13 mouse cellular contexts compared by ENCODE assay signal in the genomic region with DNA sequence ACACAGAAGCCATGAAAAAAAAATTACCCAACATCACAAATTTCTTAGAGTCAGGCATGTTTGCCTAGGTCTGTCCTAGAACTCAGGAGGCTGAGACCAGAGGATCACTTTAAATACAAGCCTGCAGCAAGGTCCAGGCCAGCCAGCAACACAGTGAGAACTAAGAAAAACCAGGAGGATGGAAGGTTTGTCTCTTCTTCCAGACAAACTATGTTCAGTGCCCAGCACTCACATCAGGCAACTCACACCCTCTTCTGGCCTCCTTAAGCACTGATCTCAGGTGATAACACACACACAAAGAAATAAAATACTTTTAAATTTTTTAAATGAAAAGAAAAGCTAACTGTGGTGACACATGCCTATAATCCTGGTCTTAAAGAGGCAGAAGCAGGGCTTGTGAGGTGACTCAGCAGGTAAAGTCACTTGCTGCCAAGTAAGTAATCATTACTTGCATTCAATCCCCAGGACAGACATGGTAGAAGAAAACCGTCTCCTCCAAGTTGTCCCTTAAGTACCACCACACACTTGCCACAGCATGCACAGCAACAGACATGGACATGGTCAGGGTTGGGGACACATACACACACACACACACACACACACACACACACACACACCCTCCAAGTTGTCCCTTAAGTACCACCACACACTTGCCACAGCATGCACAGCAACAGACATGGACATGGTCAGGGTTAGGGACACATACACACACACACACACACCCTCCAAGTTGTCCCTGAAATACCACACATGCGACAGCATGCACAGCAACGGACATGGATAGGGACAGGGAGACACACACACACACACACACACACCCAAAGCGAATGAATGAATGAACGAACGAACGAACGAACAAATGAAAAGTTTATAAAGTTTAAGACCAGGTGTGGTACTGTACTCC. TPM values are rescaled to one million over a fixed set of nuclear protein-coding genes. Genes with fewer than 3 reads are reported as not detected.
DNase-seq lines count a peak whose midpoint lies in the region; ATAC-seq and TF ChIP-seq lines count a peak whose summit lies in the region.
"Had no signal": no experiment of that assay in that cellular context is flagged by ENCODE, and none has a peak within 500 bp of the region (broad histone marks: within the 10 kb centered on the region; RNA-seq: fewer than 3 reads in every experiment).

No protein-coding gene starts in this region.

- H3K36me3 ChIP-seq in forebrain, embryonic 16.5 days (ENCODE audit: control insufficient read depth, insufficient read depth), result no peaks in the 10 kb centered on the region
- no peaks in the 10 kb centered on the region for H3K36me3 ChIP-seq in forebrain, postnatal 0 days (ENCODE audit: insufficient read depth)
- H3K36me3 ChIP-seq in midbrain, embryonic 13.5 days, result 0 out of 2 replicates have a peak, but pooled peaks cover 4% of the 10 kb centered on the region
- peaks cover 35% of the 10 kb centered on the region for H3K36me3 ChIP-seq in midbrain, embryonic 10.5 days
- peaks cover 25% of the 10 kb centered on the region for H3K36me3 ChIP-seq in liver, embryonic 12.5 days
- no peaks in the 10 kb centered on the region for H3K36me3 ChIP-seq in stomach, embryonic 16.5 days (ENCODE audit: control insufficient read depth, insufficient read depth, low read length)

- TF ChIP-seq CTCF in forebrain, postnatal 0 days (IDR thresholded peaks at IDR 0.05; ENCODE audit: low read depth), result no peak

- H3K4me1 ChIP-seq in forebrain, embryonic 16.5 days (replicated peaks; ENCODE audit: control insufficient read depth, insufficient read depth, low read length), result no peaks in the 10 kb centered on the region; the same call in 1 of the 2 replicates
- no peaks in the 10 kb centered on the region; the same call in 1 of the 2 replicates for H3K4me1 ChIP-seq in forebrain, postnatal 0 days (ENCODE audit: insufficient read depth)
- no peaks in the 10 kb centered on the region for H3K4me1 ChIP-seq in midbrain, embryonic 13.5 days (replicated peaks)
- H3K4me1 ChIP-seq in midbrain, embryonic 10.5 days, result no peaks in the 10 kb centered on the region
- peaks cover 76% of the 10 kb centered on the region for H3K4me1 ChIP-seq in liver, embryonic 12.5 days
- no peaks in the 10 kb centered on the region for H3K4me1 ChIP-seq in stomach, embryonic 16.5 days (ENCODE audit: control insufficient read depth, insufficient read depth, low read length)
- H3K4me1 ChIP-seq: neural tube, embryonic 12.5 days had no signal

- ATAC-seq in forebrain, embryonic 16.5 days, result 0 out of 2 replicates have a peak, but pooled peaks have one; percentile 15
- ATAC-seq in forebrain, postnatal 0 days, result no peak
- peak; percentile 37; the same call in 1 of the 2 replicates for ATAC-seq in midbrain, embryonic 13.5 days
- ATAC-seq in liver, embryonic 12.5 days, result peak; percentile 74
- peak; percentile 40; the same call in 1 of the 2 replicates for ATAC-seq in stomach, embryonic 16.5 days (ENCODE audit: insufficient read depth, low FRiP score)

- no peak for DNase-seq in forebrain, postnatal 0 days
- no peak for DNase-seq in midbrain, embryonic 10.5 days (ENCODE audit: low spot score)
- no peak for DNase-seq in layer of hippocampus, adult 8-10 months (ENCODE audit: low spot score in 2 of 2)
- no peak for DNase-seq in adrenal gland, adult 18-20 months (ENCODE audit: low spot score in 2 of 2)
- DNase-seq: adrenal gland, adult 8-10 months; kidney, postnatal 36 days; lung, postnatal 10 days had no signal

- no peak overlapping the region for H3K4me3 ChIP-seq in forebrain, embryonic 16.5 days (replicated peaks; ENCODE audit: low read length)
- no peak overlapping the region for H3K4me3 ChIP-seq in forebrain, postnatal 0 days (ENCODE audit: low read depth, low read length)
- no peak overlapping the region for H3K4me3 ChIP-seq in midbrain, embryonic 13.5 days (replicated peaks)
- no peak overlapping the region for H3K4me3 ChIP-seq in midbrain, embryonic 10.5 days
- no peak overlapping the region for H3K4me3 ChIP-seq in liver, embryonic 12.5 days
- H3K4me3 ChIP-seq in stomach, embryonic 16.5 days (replicated peaks; ENCODE audit: low read length), result no peak overlapping the region
- H3K4me3 ChIP-seq: erythroblast, embryonic 14.5 days; neural tube, embryonic 12.5 days had no signal

- no peak overlapping the region for H3K4me2 ChIP-seq in forebrain, embryonic 16.5 days (ENCODE audit: low read length)
- H3K4me2 ChIP-seq in forebrain, postnatal 0 days (ENCODE audit: low read depth), result no peak overlapping the region
- no peak overlapping the region for H3K4me2 ChIP-seq in midbrain, embryonic 13.5 days (replicated peaks)
- H3K4me2 ChIP-seq in liver, embryonic 12.5 days, result peak overlapping the region; percentile 29
- H3K4me2 ChIP-seq in stomach, embryonic 16.5 days (ENCODE audit: low read depth, low read length), result no peak overlapping the region
- H3K4me2 ChIP-seq: neural tube, embryonic 12.5 days had no signal

- H3K9ac ChIP-seq in forebrain, embryonic 16.5 days (replicated peaks; ENCODE audit: low read depth, low read length), result no peak overlapping the region
- H3K9ac ChIP-seq in forebrain, postnatal 0 days, result no peak overlapping the region
- H3K9ac ChIP-seq in midbrain, embryonic 13.5 days (replicated peaks), result no peak overlapping the region
- H3K9ac ChIP-seq in liver, embryonic 12.5 days, result no peak overlapping the region
- H3K9ac ChIP-seq in stomach, embryonic 16.5 days (ENCODE audit: low read length), result no peak overlapping the region
- H3K9ac ChIP-seq: neural tube, embryonic 12.5 days had no signal

- H3K9me3 ChIP-seq in forebrain, embryonic 16.5 days (ENCODE audit: control insufficient read depth, low read length), result no peaks in the 10 kb centered on the region
- H3K9me3 ChIP-seq in forebrain, postnatal 0 days (ENCODE audit: low read length), result no peaks in the 10 kb centered on the region
- H3K9me3 ChIP-seq in midbrain, embryonic 13.5 days, result no peaks in the 10 kb centered on the region
- no peaks in the 10 kb centered on the region for H3K9me3 ChIP-seq in midbrain, embryonic 10.5 days (replicated peaks)
- no peaks in the 10 kb centered on the region for H3K9me3 ChIP-seq in liver, embryonic 12.5 days (replicated peaks)
- no peaks in the 10 kb centered on the region for H3K9me3 ChIP-seq in stomach, embryonic 16.5 days (replicated peaks; ENCODE audit: control insufficient read depth, low read length)
- H3K9me3 ChIP-seq: neural tube, embryonic 12.5 days had no signal

- no peak overlapping the region for H3K27ac ChIP-seq in forebrain, embryonic 16.5 days (ENCODE audit: low read length)
- H3K27ac ChIP-seq in forebrain, postnatal 0 days (ENCODE audit: low read depth, low read length), result no peak overlapping the region
- no peak overlapping the region for H3K27ac ChIP-seq in midbrain, embryonic 13.5 days
- H3K27ac ChIP-seq in midbrain, embryonic 10.5 days (replicated peaks), result no peak overlapping the region
- peak overlapping the region; percentile 74 for H3K27ac ChIP-seq in liver, embryonic 12.5 days
- H3K27ac ChIP-seq in stomach, embryonic 16.5 days (ENCODE audit: low read length), result peak overlapping the region; percentile 56; the same call in 1 of the 2 replicates
- H3K27ac ChIP-seq: neural tube, embryonic 12.5 days had no signal

- WGBS in forebrain, embryonic 16.5 days, result 92% methylated on average over 8 of the region's 8 CpGs
- 90% methylated on average over 8 of the region's 8 CpGs for WGBS in forebrain, postnatal 0 days
- 95% methylated on average over 8 of the region's 8 CpGs for WGBS in midbrain, embryonic 13.5 days
- 94% methylated on average over 8 of the region's 8 CpGs for WGBS in midbrain, embryonic 10.5 days
- WGBS in liver, embryonic 12.5 days (ENCODE audit: insufficient replicate concordance), result 77% methylated on average over 8 of the region's 8 CpGs
- WGBS in stomach, embryonic 16.5 days, result 91% methylated on average over 8 of the region's 8 CpGs

- no peaks in the 10 kb centered on the region for H3K27me3 ChIP-seq in forebrain, embryonic 16.5 days (replicated peaks; ENCODE audit: control insufficient read depth, insufficient read depth, low read length)
- no peaks in the 10 kb centered on the region for H3K27me3 ChIP-seq in forebrain, postnatal 0 days (ENCODE audit: insufficient read depth, low read length)
- H3K27me3 ChIP-seq in midbrain, embryonic 13.5 days, result no peaks in the 10 kb centered on the region
- H3K27me3 ChIP-seq in midbrain, embryonic 10.5 days (ENCODE audit: low read depth, poor library complexity, severe bottlenecking), result no peaks in the 10 kb centered on the region
- H3K27me3 ChIP-seq in liver, embryonic 12.5 days (replicated peaks), result no peaks in the 10 kb centered on the region
- H3K27me3 ChIP-seq in stomach, embryonic 16.5 days (ENCODE audit: control insufficient read depth, insufficient read depth, low read length), result no peaks in the 10 kb centered on the region
- H3K27me3 ChIP-seq: neural tube, embryonic 12.5 days had no signal

RNA-seq across cellular contexts. Expression of a gene that starts 16.1 kb away (rescaled TPM):
- 63.9 and 66.3 TPM in 2 replicates for polyA plus RNA-seq in forebrain, embryonic 16.5 days (2015; fragmentation: Nextera tagmentation; extraction: Ambion mirVana)
- 45.7 and 54.2 TPM in 2 replicates for total RNA-seq in forebrain, postnatal 0 days (2014; rRNA removed)
- 46.3 and 52.9 TPM in 2 replicates for polyA plus RNA-seq in forebrain, postnatal 0 days (2015; fragmentation: Nextera tagmentation; extraction: Ambion mirVana)
- 66.3 and 66.7 TPM in 2 replicates for polyA plus RNA-seq in midbrain, embryonic 13.5 days (2015; fragmentation: Nextera tagmentation; extraction: Ambion mirVana)
- 92.2 and 99.8 TPM in 2 replicates for polyA plus RNA-seq in midbrain, embryonic 10.5 days (2016; fragmentation: Nextera tagmentation; extraction: Ambion mirVana)
- 97.7 and 98.5 TPM in 2 replicates for polyA plus RNA-seq in liver, embryonic 12.5 days (2016; fragmentation: Nextera tagmentation; extraction: Ambion mirVana)
- 82.7 and 87.5 TPM in 2 replicates for polyA plus RNA-seq in stomach, embryonic 16.5 days (2015; fragmentation: Nextera tagmentation; extraction: Ambion mirVana)
- 10 to 100 TPM; 45.7 to 51.9 (median 48.2) TPM for total RNA-seq in layer of hippocampus, adult 8-10 months (2022)
- 100 to 1,000 TPM in 1 of 2 experiments, 10 to 100 TPM in 1; 76.5 to 101 TPM for total RNA-seq in adrenal gland, adult 18-20 months (2021)

RNA-seq across cellular contexts. Expression of a gene that starts 44.5 kb away (rescaled TPM):
- 180 and 189 TPM in 2 replicates for polyA plus RNA-seq in forebrain, embryonic 16.5 days (2015; fragmentation: Nextera tagmentation; extraction: Ambion mirVana)
- total RNA-seq in forebrain, postnatal 0 days (2014; rRNA removed), result 86.1 and 109 TPM in 2 replicates
- 225 and 246 TPM in 2 replicates for polyA plus RNA-seq in forebrain, postnatal 0 days (2015; fragmentation: Nextera tagmentation; extraction: Ambion mirVana)
- polyA plus RNA-seq in midbrain, embryonic 13.5 days (2015; fragmentation: Nextera tagmentation; extraction: Ambion mirVana), result 213 and 220 TPM in 2 replicates
- polyA plus RNA-seq in midbrain, embryonic 10.5 days (2016; fragmentation: Nextera tagmentation; extraction: Ambion mirVana), result 279 and 306 TPM in 2 replicates
- 204 and 209 TPM in 2 replicates for polyA plus RNA-seq in liver, embryonic 12.5 days (2016; fragmentation: Nextera tagmentation; extraction: Ambion mirVana)
- polyA plus RNA-seq in stomach, embryonic 16.5 days (2015; fragmentation: Nextera tagmentation; extraction: Ambion mirVana), result 207 and 212 TPM in 2 replicates
- 10 to 100 TPM; 39.2 to 49.9 (median 46.5) TPM for total RNA-seq in layer of hippocampus, adult 8-10 months (2022)
- 10 to 100 TPM; 70.1 to 77.2 TPM for total RNA-seq in adrenal gland, adult 18-20 months (2021)

RNA-seq across cellular contexts. Expression of a gene that starts 59.6 kb away (rescaled TPM):
- polyA plus RNA-seq in forebrain, embryonic 16.5 days (2015; fragmentation: Nextera tagmentation; extraction: Ambion mirVana), result 26.0 and 28.3 TPM in 2 replicates
- 156 and 181 TPM in 2 replicates for total RNA-seq in forebrain, postnatal 0 days (2014; rRNA removed)
- polyA plus RNA-seq in forebrain, postnatal 0 days (2015; fragmentation: Nextera tagmentation; extraction: Ambion mirVana), result 19.7 and 23.2 TPM in 2 replicates
- polyA plus RNA-seq in midbrain, embryonic 13.5 days (2015; fragmentation: Nextera tagmentation; extraction: Ambion mirVana), result 27.5 and 30.0 TPM in 2 replicates
- polyA plus RNA-seq in midbrain, embryonic 10.5 days (2016; fragmentation: Nextera tagmentation; extraction: Ambion mirVana), result 12.8 and 15.2 TPM in 2 replicates
- 10.6 and 10.7 TPM in 2 replicates for polyA plus RNA-seq in liver, embryonic 12.5 days (2016; fragmentation: Nextera tagmentation; extraction: Ambion mirVana)
- 11.3 and 11.7 TPM in 2 replicates for polyA plus RNA-seq in stomach, embryonic 16.5 days (2015; fragmentation: Nextera tagmentation; extraction: Ambion mirVana)
- total RNA-seq in layer of hippocampus, adult 8-10 months (2022), result 10 to 100 TPM; 44.2 to 53.1 (median 49.4) TPM
- 10 to 100 TPM; 28.6 to 30.5 TPM for total RNA-seq in adrenal gland, adult 18-20 months (2021)

Comparison
In these comparisons a context has a peak if more than half of its experiments do, and no peak if none do; other contexts are left out.
1. H3K27ac ChIP-seq: peak in liver, embryonic 12.5 days (single experiment) and stomach, embryonic 16.5 days (single experiment); none in forebrain, embryonic 16.5 days (single experiment), forebrain, postnatal 0 days (single experiment), midbrain, embryonic 13.5 days (single experiment) and midbrain, embryonic 10.5 days (single experiment).